In genomic region chr1:60170251-60170650, GRCm38 (mm10) we compare ENCODE assay signal across 19 mouse cellular contexts.
"Had no signal": no experiment of that assay in that cellular context is flagged by ENCODE, and none has a peak within 500 bp of the region (broad histone marks: within the 10 kb centered on the region; RNA-seq: fewer than 3 reads in every experiment).

No protein-coding gene starts in this region.

- H3K36me3 ChIP-seq: kidney, embryonic 15.5 days; liver, embryonic 13.5 days; midbrain, embryonic 12.5 days; midbrain, embryonic 15.5 days; neural tube, embryonic 12.5 days; neural tube, embryonic 15.5 days had no signal

- H3K9ac ChIP-seq: kidney, embryonic 15.5 days; liver, embryonic 13.5 days; lung, embryonic 14.5 days; midbrain, embryonic 12.5 days; midbrain, embryonic 15.5 days; neural tube, embryonic 12.5 days; neural tube, embryonic 15.5 days had no signal

- H3K27ac ChIP-seq: kidney, embryonic 15.5 days; left cerebral cortex, adult 2 months; liver, embryonic 13.5 days; macrophage; midbrain, embryonic 12.5 days; midbrain, embryonic 15.5 days; neural tube, embryonic 12.5 days; neural tube, embryonic 15.5 days; stomach, postnatal 0 days had no signal

- H3K4me2 ChIP-seq: kidney, embryonic 15.5 days; liver, embryonic 13.5 days; lung, embryonic 14.5 days; midbrain, embryonic 12.5 days; midbrain, embryonic 15.5 days; neural tube, embryonic 12.5 days; neural tube, embryonic 15.5 days had no signal

- H3K27me3 ChIP-seq: kidney, embryonic 15.5 days; liver, embryonic 13.5 days; midbrain, embryonic 12.5 days; midbrain, embryonic 15.5 days; neural tube, embryonic 12.5 days; neural tube, embryonic 15.5 days had no signal

- H3K4me3 ChIP-seq: kidney, embryonic 15.5 days; left cerebral cortex, adult 2 months; liver, embryonic 13.5 days; midbrain, embryonic 12.5 days; midbrain, embryonic 15.5 days; neural tube, embryonic 12.5 days; neural tube, embryonic 15.5 days had no signal

- ATAC-seq: lung, postnatal 0 days; midbrain, embryonic 15.5 days had no signal

- H3K4me1 ChIP-seq: kidney, embryonic 15.5 days; liver, embryonic 13.5 days; midbrain, embryonic 12.5 days; midbrain, embryonic 15.5 days; neural tube, embryonic 12.5 days; neural tube, embryonic 15.5 days had no signal

- DNase-seq: kidney, postnatal 10 days; layer of hippocampus, postnatal 36 days; liver, embryonic 13.5 days; lung, embryonic 14.5 days; right cerebral cortex, adult 18-20 months; right cerebral cortex, postnatal 14 days; right cerebral cortex, postnatal 4 days; thymus, adult 2 months; thymus, postnatal 14 days; thymus, postnatal 4 days had no signal

- H3K9me3 ChIP-seq: kidney, embryonic 15.5 days; liver, embryonic 13.5 days; midbrain, embryonic 12.5 days; midbrain, embryonic 15.5 days; neural tube, embryonic 12.5 days; neural tube, embryonic 15.5 days had no signal
